Mouse (Mus musculus) lung, postnatal 0 days (tissue): ENCODE data around the gene Zpr1. TPM values are rescaled to one million over a fixed set of nuclear protein-coding genes. Genes with fewer than 3 reads are reported as not detected.

Experiments used
- ATAC-seq: fragments of 200-750 bp; cut with Nextera tagmentation; 2 replicates; pipeline ENCODE4 v1.8.0; 2017; ENCODE audit warnings: moderate library complexity
- DNase-seq: peaks from one replicate; pipeline ENCODE4 v3.0.0-alpha.2; 2016; ENCODE audit warnings: low spot score
- H3K27ac ChIP-seq: fragments of 300-500 bp; sonication (generic); 2 replicates; pipeline ENCODE4 v1.5.1; 2014; ENCODE audit warnings: antibody characterized with exemption, mild to moderate bottlenecking, low read length, mixed read lengths
- H3K27me3 ChIP-seq: fragments of 300-500 bp; sonication (generic); replicated peaks from 2 replicates; pipeline ENCODE4 v1.6.1; 2014; ENCODE audit warnings: low read length, mixed read lengths; ENCODE audit not compliant: insufficient read depth
- H3K36me3 ChIP-seq: fragments of 300-500 bp; sonication (generic); 2 replicates; pipeline ENCODE4 v1.6.1; 2014; ENCODE audit warnings: low read length, mixed read lengths; ENCODE audit not compliant: insufficient read depth
- H3K4me1 ChIP-seq: fragments of 300-500 bp; sonication (generic); 2 replicates; pipeline ENCODE4 v1.6.1; 2014; ENCODE audit warnings: antibody characterized with exemption, low read depth, low read length, mixed read lengths; ENCODE audit not compliant: insufficient read depth
- H3K4me2 ChIP-seq: fragments of 300-500 bp; sonication (generic); replicated peaks from 2 replicates; pipeline ENCODE4 v1.6.1; 2014; ENCODE audit warnings: low read depth, mild to moderate bottlenecking, low read length, moderate library complexity, mixed read lengths
- H3K4me3 ChIP-seq: fragments of 300-500 bp; sonication (generic); 2 replicates; pipeline ENCODE4 v1.5.1; 2014; ENCODE audit warnings: low read depth, low read length
- H3K9ac ChIP-seq: fragments of 300-500 bp; sonication (generic); replicated peaks from 2 replicates; pipeline ENCODE4 v1.6.1; 2014; ENCODE audit warnings: low read depth, mild to moderate bottlenecking
- H3K9me3 ChIP-seq: fragments of 300-500 bp; sonication (generic); 2 replicates; pipeline ENCODE4 v1.6.1; 2016; ENCODE audit warnings: low read length, mixed read lengths
- CTCF ChIP-seq: IDR thresholded peaks from 2 replicates; pipeline ENCODE4 v1.5.1; 2016; ENCODE audit warnings: antibody characterized with exemption, mild to moderate bottlenecking
- EP300 ChIP-seq: IDR thresholded peaks from 2 replicates; pipeline ENCODE4 v1.6.1; 2016; ENCODE audit warnings: antibody characterized with exemption, mild to moderate bottlenecking, control low read depth
- WGBS: fragments of 180-500 bp; shearing (Covaris S2); extraction: QIAGEN DNeasy Blood & Tissue Kit; methylation state at CpG from one replicate; pipeline ENCODE4 v1.1.7; 2014; 5-methylcytosine and 5-hydroxymethylcytosine counted together
- polyA plus RNA-seq: library from polyadenylated mRNA; unstranded; fragments of >200 nt; fragmentation: Nextera tagmentation; extraction: Ambion mirVana; gene quantifications from 2 replicates; pipeline ENCODE4 v1.2.1, GENCODE M21; 2015

Gene Zpr1
- polyA plus RNA-seq, 1 experiment from 2014 or later, result 27.5 TPM

DNA sequence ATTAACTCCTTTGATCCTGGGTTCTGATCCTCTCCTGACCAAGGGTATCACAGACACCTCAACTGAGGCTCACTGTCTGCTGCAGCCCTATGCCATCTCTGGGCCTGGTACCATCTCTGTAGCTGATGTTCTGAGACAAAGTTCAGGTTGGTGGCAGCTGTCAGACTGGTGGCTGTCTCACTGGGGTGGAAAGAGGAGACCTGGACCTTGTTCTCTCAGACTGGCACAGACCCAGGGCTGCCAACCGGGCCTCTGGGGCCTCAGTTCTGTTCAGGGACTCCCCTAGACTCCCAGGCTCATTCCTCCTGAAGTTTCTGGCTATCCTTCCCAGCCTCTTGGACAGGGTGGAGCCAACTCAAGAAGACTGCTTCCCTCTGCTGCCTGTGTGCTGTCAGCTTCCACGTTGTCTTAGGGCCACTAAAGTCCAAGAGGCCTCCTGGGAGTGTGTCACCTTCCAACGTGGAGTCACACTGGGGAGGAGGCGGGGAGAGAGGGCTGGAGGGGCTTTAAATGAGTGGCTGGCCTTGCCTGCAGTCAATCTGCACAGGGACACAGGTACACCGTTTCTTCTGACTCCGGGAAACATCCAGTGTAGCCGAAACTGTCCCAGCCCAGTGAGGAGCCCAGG lies 32.2 kb upstream of the Zpr1 start, which contains the start of gene Apoa4:
TSS of gene Apoa4 (plus strand) at position 171 of the 628 bp plus-strand sequence.
- no peak within 1 kb of the TSS for H3K4me3 ChIP-seq
- H3K36me3 ChIP-seq, result no peaks in the 10 kb centered on the region
- H3K9me3 ChIP-seq, result no peaks in the 10 kb centered on the region
- H3K4me2 ChIP-seq, result no peak within 1 kb of the TSS
- H3K4me1 ChIP-seq, result no peaks in the 10 kb centered on the region
- TF ChIP-seq EP300, result no peak
- no peak for TF ChIP-seq CTCF
- DNase-seq, result no peak
- no peak for ATAC-seq
- H3K27me3 ChIP-seq, result no peaks in the 10 kb centered on the region
- no peak within 1 kb of the TSS for H3K27ac ChIP-seq
- 55% methylated on average over 7 of the region's 7 CpGs for WGBS
- H3K9ac ChIP-seq, result no peak within 1 kb of the TSS

GRCm38 (mm10) chr9:46241818-46242217 lies 31.0 kb upstream of the Zpr1 start:
- Histone ChIP-seq H3K4me2 (no peak overlapping the region), H3K9ac (no peak overlapping the region), H3K27ac (no peak overlapping the region), H3K4me1 (no peaks in the 10 kb centered on the region), H3K4me3 (no peak overlapping the region), H3K9me3 (no peaks in the 10 kb centered on the region), H3K36me3 (no peaks in the 10 kb centered on the region), H3K27me3 (no peaks in the 10 kb centered on the region)
- WGBS, result 46% methylated on average over 2 of the region's 2 CpGs
- TF ChIP-seq EP300, result no peak
- TF ChIP-seq CTCF, result no peak
- DNase-seq, result no peak
- no peak for ATAC-seq

DNA sequence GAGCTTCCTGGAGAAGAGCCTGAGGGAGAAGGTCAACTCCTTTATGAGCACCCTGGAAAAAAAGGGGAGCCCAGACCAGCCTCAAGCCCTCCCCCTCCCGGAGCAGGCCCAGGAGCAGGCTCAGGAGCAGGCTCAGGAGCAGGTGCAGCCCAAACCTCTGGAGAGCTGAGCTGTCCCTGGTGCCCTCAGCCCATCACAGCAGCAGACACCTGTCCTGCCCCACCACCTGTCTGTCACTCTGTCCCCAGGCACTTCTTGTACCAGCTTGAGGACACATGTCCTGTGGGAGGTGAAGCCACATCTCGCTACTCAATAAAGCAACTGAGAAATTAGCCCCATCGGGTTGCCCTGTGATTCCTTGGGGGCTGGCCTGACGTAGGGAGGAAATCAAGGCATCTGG lies 29.7 kb upstream of the Zpr1 start:
- TF ChIP-seq CTCF (no peak), EP300 (no peak)
- WGBS, result 65% methylated on average over 4 of the region's 4 CpGs
- H3K9ac ChIP-seq, result no peak overlapping the region
- no peaks in the 10 kb centered on the region for H3K4me1 ChIP-seq
- no peak overlapping the region for H3K27ac ChIP-seq
- DNase-seq (no peak), ATAC-seq (no peak)
- H3K36me3 ChIP-seq, result no peaks in the 10 kb centered on the region
- no peaks in the 10 kb centered on the region for H3K9me3 ChIP-seq
- no peak overlapping the region for H3K4me2 ChIP-seq
- H3K27me3 ChIP-seq, result no peaks in the 10 kb centered on the region
- no peak overlapping the region for H3K4me3 ChIP-seq

DNA sequence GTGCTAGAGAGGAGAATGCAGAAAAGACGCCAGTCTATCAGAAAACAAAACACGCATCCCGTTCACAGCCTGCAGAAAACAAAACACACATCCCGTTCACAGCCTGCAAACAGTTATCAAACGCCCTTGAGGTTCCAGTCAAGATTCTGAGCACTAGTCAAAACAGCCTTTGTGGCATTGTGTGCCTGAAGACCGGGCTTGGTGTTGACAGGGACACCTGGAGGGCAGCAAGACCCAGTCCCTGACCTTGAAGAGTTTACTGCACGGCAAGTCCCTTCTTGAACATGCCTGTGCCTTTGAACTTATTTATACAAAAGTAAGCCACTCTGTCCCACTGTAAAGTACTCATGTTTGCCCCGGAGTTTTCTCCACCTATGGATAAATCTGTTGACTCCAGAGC lies 29.3 kb upstream of the Zpr1 start:
- H3K9ac ChIP-seq, result no peak overlapping the region
- DNase-seq, result no peak
- H3K36me3 ChIP-seq, result no peaks in the 10 kb centered on the region
- no peaks in the 10 kb centered on the region for H3K9me3 ChIP-seq
- no peaks in the 10 kb centered on the region for H3K4me1 ChIP-seq
- H3K4me3 ChIP-seq, result no peak overlapping the region
- H3K4me2 ChIP-seq, result no peak overlapping the region
- WGBS, result 42% methylated on average over 8 of the region's 8 CpGs
- H3K27me3 ChIP-seq, result no peaks in the 10 kb centered on the region
- no peak for ATAC-seq
- TF ChIP-seq EP300 (no peak), CTCF (no peak)
- H3K27ac ChIP-seq, result no peak overlapping the region

DNA sequence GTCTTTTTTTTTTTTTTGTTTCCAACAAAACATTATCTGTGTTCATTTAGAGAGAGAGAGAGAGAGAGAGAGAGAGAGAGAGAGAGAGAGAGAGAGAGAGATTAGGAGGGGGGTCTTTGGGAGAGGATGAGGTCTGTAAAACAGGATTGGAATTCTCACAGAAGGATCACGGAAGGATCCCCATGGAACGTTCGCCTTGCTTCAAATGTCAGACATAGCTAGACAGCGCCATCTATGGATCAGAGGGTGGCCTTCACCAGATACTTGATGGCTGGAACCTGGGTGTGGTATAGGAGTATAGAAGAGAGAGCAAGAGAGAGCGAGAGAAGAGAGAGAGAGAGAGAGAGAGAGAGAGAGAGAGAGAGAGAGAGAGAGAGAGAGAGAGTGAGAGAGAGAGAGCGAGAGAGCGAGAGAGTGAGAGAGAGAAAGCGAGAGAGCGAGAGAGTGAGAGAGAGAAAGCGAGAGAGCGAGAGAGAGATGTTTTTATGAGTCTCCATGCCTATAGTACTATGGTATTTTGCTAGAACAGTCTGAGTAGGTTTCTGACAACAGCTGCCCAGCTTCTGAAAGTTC lies 26.0 kb upstream of the Zpr1 start:
- WGBS, result 30% methylated on average over 11 of the region's 11 CpGs
- Histone ChIP-seq H3K4me2 (0 out of 2 replicates have a peak overlapping the region, but pooled peaks have one; percentile 14), H3K4me3 (no peak overlapping the region), H3K27me3 (no peaks in the 10 kb centered on the region), H3K27ac (no peak overlapping the region), H3K9ac (no peak overlapping the region), H3K4me1 (no peaks in the 10 kb centered on the region), H3K36me3 (no peaks in the 10 kb centered on the region), H3K9me3 (no peaks in the 10 kb centered on the region)
- TF ChIP-seq EP300 (no peak), CTCF (peak; percentile 91)
- DNase-seq, result peak; percentile 88
- ATAC-seq, result peak; percentile 77

- TF ChIP-seq CTCF (no peak), EP300 (no peak)
- Histone ChIP-seq H3K4me2 (no peak overlapping the region), H3K4me3 (no peak overlapping the region), H3K9me3 (no peaks in the 10 kb centered on the region), H3K9ac (no peak overlapping the region), H3K27ac (no peak overlapping the region), H3K36me3 (no peaks in the 10 kb centered on the region), H3K4me1 (no peaks in the 10 kb centered on the region), H3K27me3 (no peaks in the 10 kb centered on the region)
- ATAC-seq, result no peak
- 79% methylated on average over 7 of the region's 7 CpGs for WGBS
- DNase-seq, result no peak
Measured at GRCm38 (mm10) chr9:46256177-46256576, 16.7 kb upstream of the Zpr1 start.
